Mouse (Mus musculus): ENCODE results near the gene Tra2b. TPM values are rescaled to one million over a fixed set of nuclear protein-coding genes. Genes with fewer than 3 reads are reported as not detected.
"Not testable (repeated sequence)": the region's sequence is repeated elsewhere in the genome, so short reads cannot be mapped to it uniquely, and the experiment has no call there.

The Tra2b gene
- polyA plus RNA-seq, 1 experiment from 2014 or later, result 389 TPM

GRCm38 (mm10) chr16:22266384-22266783, 579 bp upstream of the Tra2b start:
- peak overlapping the region; percentile 93 for H3K4me3 ChIP-seq
- H3K4me2 ChIP-seq (replicated peaks), result peak overlapping the region; percentile 58
- peak overlapping the region; percentile 71 for H3K9ac ChIP-seq
- ATAC-seq (ENCODE audit: low FRiP score), result peak; percentile 7
- no peaks in the 10 kb centered on the region for H3K36me3 ChIP-seq
- peak overlapping the region; percentile 84 for H3K27ac ChIP-seq
- no peaks in the 10 kb centered on the region for H3K27me3 ChIP-seq
- peaks cover 20% of the 10 kb centered on the region for H3K4me1 ChIP-seq
- no peaks in the 10 kb centered on the region for H3K9me3 ChIP-seq (replicated peaks)
- WGBS, result 47% methylated on average over 8 of the region's 8 CpGs

DNA sequence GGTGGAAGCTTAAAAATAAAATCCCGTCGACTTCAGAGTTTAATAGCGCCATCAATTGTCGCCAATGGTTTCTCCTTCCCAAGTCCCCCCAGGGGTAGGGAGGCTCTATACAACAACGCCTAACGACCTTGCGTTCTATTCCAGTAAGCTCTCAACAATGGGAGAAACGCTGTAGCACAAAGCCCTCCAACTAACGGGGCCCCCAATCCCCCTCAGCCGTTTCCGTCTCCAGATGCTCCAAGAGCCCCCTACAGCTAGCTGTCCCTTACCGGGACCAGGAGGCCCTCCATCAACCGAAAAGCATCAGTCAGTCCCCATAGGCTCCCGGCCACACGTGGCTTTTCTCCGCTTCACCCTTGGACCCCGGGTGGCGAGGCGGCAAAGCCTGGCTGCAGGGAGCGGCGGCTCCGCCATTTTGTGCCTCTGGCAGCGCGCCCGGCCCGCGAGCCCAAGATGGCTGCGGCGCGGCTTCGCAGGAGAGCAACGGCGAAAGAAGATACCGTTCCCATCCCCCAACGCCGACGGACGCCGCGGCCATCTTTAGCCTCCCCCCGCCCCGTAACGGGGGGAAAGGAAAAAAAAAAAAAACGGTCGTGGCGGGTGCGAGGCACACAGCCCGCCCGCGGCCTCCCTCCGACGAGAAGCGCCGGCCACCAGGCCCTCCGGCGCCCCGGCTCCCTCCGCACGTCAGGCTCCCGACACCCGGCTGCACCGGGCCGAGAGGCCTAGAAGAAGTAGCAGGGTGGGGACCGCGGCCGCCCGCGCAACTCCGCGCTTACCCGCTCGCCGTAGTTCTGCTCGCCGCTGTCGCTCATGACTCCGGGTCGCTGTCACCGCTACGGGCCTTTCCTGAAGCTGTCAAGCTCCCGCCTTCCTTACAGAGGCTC, 600 bp downstream of the Tra2b start:
- H3K9ac ChIP-seq, result peak overlapping the region; percentile 97
- peak; percentile 78 for ATAC-seq (ENCODE audit: low FRiP score)
- peak overlapping the region; percentile 93 for H3K4me3 ChIP-seq
- H3K27me3 ChIP-seq, result no peaks in the 10 kb centered on the region
- H3K4me1 ChIP-seq, result peaks cover 22% of the 10 kb centered on the region
- no peaks in the 10 kb centered on the region for H3K36me3 ChIP-seq
- no peaks in the 10 kb centered on the region for H3K9me3 ChIP-seq (replicated peaks)
- H3K4me2 ChIP-seq (replicated peaks), result peak overlapping the region; percentile 73
- H3K27ac ChIP-seq, result peak overlapping the region; percentile 98
- WGBS, result under 1% methylated on average over 79 of the region's 81 CpGs

GRCm38 (mm10) chr16:22264232-22264961, 1.4 kb downstream of the Tra2b start:
- Histone ChIP-seq H3K27ac (peak overlapping the region; percentile 98), H3K9ac (peak overlapping the region; percentile 97), H3K4me3 (peak overlapping the region; percentile 93), H3K36me3 (no peaks in the 10 kb centered on the region), H3K27me3 (no peaks in the 10 kb centered on the region), H3K4me1 (peaks cover 22% of the 10 kb centered on the region), H3K4me2 (replicated peaks) (peak overlapping the region; percentile 73), H3K9me3 (replicated peaks) (no peaks in the 10 kb centered on the region)
- WGBS, result 3% methylated on average over 16 of the region's 16 CpGs
- ATAC-seq (ENCODE audit: low FRiP score), result no peak; the same call in 1 of the 2 replicates

- H3K4me3 ChIP-seq, result peak overlapping the region; percentile 93
- no peaks in the 10 kb centered on the region for H3K27me3 ChIP-seq
- H3K27ac ChIP-seq, result no peak overlapping the region
- peaks cover 26% of the 10 kb centered on the region for H3K4me1 ChIP-seq
- ATAC-seq (ENCODE audit: low FRiP score), result no peak
- H3K4me2 ChIP-seq (replicated peaks), result peak overlapping the region; percentile 73
- H3K9ac ChIP-seq, result no peak overlapping the region
- H3K9me3 ChIP-seq (replicated peaks), result no peaks in the 10 kb centered on the region
- H3K36me3 ChIP-seq, result no peaks in the 10 kb centered on the region
Measured at GRCm38 (mm10) chr16:22263124-22263523, 2.7 kb downstream of the Tra2b start.

- no peak for ATAC-seq (ENCODE audit: low FRiP score)
- Histone ChIP-seq H3K27ac (no peak overlapping the region), H3K4me1 (peaks cover 28% of the 10 kb centered on the region), H3K27me3 (no peaks in the 10 kb centered on the region), H3K4me3 (no peak overlapping the region), H3K9ac (no peak overlapping the region), H3K4me2 (replicated peaks) (no peak overlapping the region), H3K36me3 (no peaks in the 10 kb centered on the region), H3K9me3 (replicated peaks) (no peaks in the 10 kb centered on the region)
- WGBS, result 83% methylated on average over 2 of the region's 2 CpGs
Measured at GRCm38 (mm10) chr16:22261563-22261962, 4.2 kb downstream of the Tra2b start.

- H3K27ac ChIP-seq, result no peak overlapping the region
- no peak overlapping the region for H3K4me2 ChIP-seq (replicated peaks)
- no peaks in the 10 kb centered on the region for H3K27me3 ChIP-seq
- no peak overlapping the region for H3K4me3 ChIP-seq
- 67% methylated on average over 3 of the region's 3 CpGs for WGBS
- H3K9me3 ChIP-seq (replicated peaks), result no peaks in the 10 kb centered on the region
- peaks cover 30% of the 10 kb centered on the region for H3K4me1 ChIP-seq
- no peak for ATAC-seq (ENCODE audit: low FRiP score)
- H3K9ac ChIP-seq, result no peak overlapping the region
- no peaks in the 10 kb centered on the region for H3K36me3 ChIP-seq
Measured at GRCm38 (mm10) chr16:22260423-22261143, 5.2 kb downstream of the Tra2b start.

DNA sequence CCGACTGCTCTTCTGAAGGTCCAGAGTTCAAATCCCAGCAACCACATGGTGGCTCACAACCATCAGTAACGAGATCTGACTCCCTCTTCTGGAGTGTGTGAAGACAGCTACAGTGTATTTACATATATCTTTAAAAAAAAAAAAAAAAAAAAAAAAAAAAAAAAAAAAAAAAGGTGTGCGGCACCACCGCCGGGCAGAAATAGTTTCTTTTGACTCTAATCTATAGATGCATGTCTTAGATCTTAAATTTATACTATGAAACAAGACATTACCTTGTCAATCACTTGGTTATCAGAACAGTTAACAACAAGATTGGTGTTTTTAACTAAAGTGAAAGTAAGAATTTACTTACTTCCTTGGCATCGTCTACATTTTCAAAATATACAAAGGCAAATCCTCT, 13.6 kb downstream of the Tra2b start:
- peaks cover 44% of the 10 kb centered on the region for H3K36me3 ChIP-seq
- 90% methylated on average over 6 of the region's 6 CpGs for WGBS
- not testable (repeated sequence) for H3K27me3 ChIP-seq; H3K27ac ChIP-seq; H3K4me2 ChIP-seq (replicated peaks); ATAC-seq (ENCODE audit: low FRiP score); H3K4me1 ChIP-seq; H3K9me3 ChIP-seq (replicated peaks); H3K4me3 ChIP-seq; H3K9ac ChIP-seq

- H3K4me3 ChIP-seq, result no peak overlapping the region
- H3K4me2 ChIP-seq (replicated peaks), result no peak overlapping the region
- ATAC-seq (ENCODE audit: low FRiP score), result no peak
- no peaks in the 10 kb centered on the region for H3K9me3 ChIP-seq (replicated peaks)
- H3K36me3 ChIP-seq, result peaks cover 50% of the 10 kb centered on the region
- H3K27me3 ChIP-seq, result no peaks in the 10 kb centered on the region
- no peak overlapping the region for H3K27ac ChIP-seq
- H3K4me1 ChIP-seq, result no peaks in the 10 kb centered on the region
- H3K9ac ChIP-seq, result no peak overlapping the region
- 96% methylated on average over 5 of the region's 5 CpGs for WGBS
Measured at GRCm38 (mm10) chr16:22250307-22250706, 15.5 kb downstream of the Tra2b start.

DNA sequence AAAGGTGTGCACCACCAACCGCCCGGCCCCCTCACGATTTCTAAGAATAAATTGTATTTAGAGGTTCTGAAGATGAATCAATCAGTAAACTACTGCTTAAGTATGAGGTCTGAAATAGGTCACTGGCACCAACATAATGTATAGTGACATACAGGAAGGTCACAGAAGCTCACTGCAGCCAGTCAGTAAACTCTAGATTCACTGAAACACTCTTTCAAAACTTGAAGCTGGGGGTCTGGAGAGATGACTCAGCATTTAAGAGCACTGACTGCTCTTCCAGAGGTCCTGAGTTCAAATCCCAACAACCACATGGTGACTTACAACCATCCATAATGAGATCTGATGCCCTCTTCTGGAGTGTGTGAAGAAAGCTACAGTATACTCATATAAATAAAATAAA, 16.1 kb downstream of the Tra2b start:
- Histone ChIP-seq H3K27me3 (no peaks in the 10 kb centered on the region), H3K4me2 (replicated peaks) (no peak overlapping the region), H3K9ac (no peak overlapping the region), H3K4me1 (no peaks in the 10 kb centered on the region), H3K36me3 (peaks cover 55% of the 10 kb centered on the region), H3K4me3 (no peak overlapping the region), H3K9me3 (replicated peaks) (no peaks in the 10 kb centered on the region), H3K27ac (no peak overlapping the region)
- 92% methylated on average over 3 of the region's 3 CpGs for WGBS
- ATAC-seq (ENCODE audit: low FRiP score), result no peak

- H3K27me3 ChIP-seq, result no peaks in the 10 kb centered on the region
- no peak for ATAC-seq (ENCODE audit: low FRiP score)
- H3K4me2 ChIP-seq (replicated peaks), result no peak overlapping the region
- WGBS, result 92% methylated on average over 2 of the region's 2 CpGs
- no peak overlapping the region for H3K9ac ChIP-seq
- H3K36me3 ChIP-seq, result peaks cover 65% of the 10 kb centered on the region
- no peak overlapping the region for H3K27ac ChIP-seq
- no peaks in the 10 kb centered on the region for H3K9me3 ChIP-seq (replicated peaks)
- H3K4me1 ChIP-seq, result no peaks in the 10 kb centered on the region
- no peak overlapping the region for H3K4me3 ChIP-seq
Measured at GRCm38 (mm10) chr16:22242239-22242866, 23.5 kb downstream of the Tra2b start.

- Histone ChIP-seq H3K9me3 (replicated peaks) (0 out of 2 replicates have a peak, but pooled peaks cover 3% of the 10 kb centered on the region), H3K36me3 (peaks cover 67% of the 10 kb centered on the region), H3K4me3 (no peak overlapping the region), H3K27ac (no peak overlapping the region), H3K9ac (no peak overlapping the region), H3K4me1 (no peaks in the 10 kb centered on the region), H3K27me3 (no peaks in the 10 kb centered on the region), H3K4me2 (replicated peaks) (no peak overlapping the region)
- ATAC-seq (ENCODE audit: low FRiP score), result 0 out of 2 replicates have a peak, but pooled peaks have one; percentile 29
- WGBS, result 87% methylated on average over 6 of the region's 6 CpGs
Measured at GRCm38 (mm10) chr16:22241376-22242238, 24.2 kb downstream of the Tra2b start.
